Mouse (Mus musculus) layer of hippocampus, postnatal 25 days (tissue): Measurements from ENCODE around the gene Gm49337. TPM values are rescaled to one million over a fixed set of nuclear protein-coding genes. Genes with fewer than 3 reads are reported as not detected.

Experiments used
- DNase-seq, 2 experiments: peaks; one replicate each; pipeline ENCODE4 v3.0.0; 2022; ENCODE audit warnings: mixed read lengths in 2 of 2, low spot score in 1 of 2; ENCODE audit errors: extremely low spot score in 1 of 2
- total RNA-seq, 2 experiments: library from RNA; stranded (reverse); gene quantifications; 2 replicates each; pipeline ENCODE4 v1.2.3; 2021

Gm49337 gene
- 1 to 10 TPM in 1 of 2 experiments, not detected in 1; 2.9 TPM for total RNA-seq

DNA sequence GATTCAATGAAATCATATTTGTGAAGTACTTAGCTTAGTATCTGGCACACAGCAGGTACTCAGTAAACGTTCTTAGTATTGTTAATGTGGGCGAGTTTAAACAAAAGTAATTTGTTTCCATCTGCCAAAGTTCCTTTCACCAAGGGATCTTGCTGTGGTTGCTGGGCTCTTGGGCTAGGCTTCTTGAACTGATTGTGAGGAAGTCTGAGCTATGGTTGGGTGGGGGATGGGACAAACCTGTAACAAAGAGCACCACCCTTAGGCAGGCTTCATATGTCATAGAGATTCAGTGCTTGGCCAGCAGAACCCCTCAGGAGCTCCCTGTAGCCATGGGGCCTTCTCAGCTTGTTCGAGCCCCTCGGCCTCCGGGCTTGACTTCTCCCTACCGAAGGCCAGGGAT is at the start of gene Gm49337, which contains the start of gene 1700042G07Rik:
Gene Gm49337, plus strand, starts transcription at position 313 of the 400 bp plus-strand sequence.
Gene 1700042G07Rik, plus strand, starts transcription at position 301 of the 400 bp plus-strand sequence.
- no peak for DNase-seq

DNA sequence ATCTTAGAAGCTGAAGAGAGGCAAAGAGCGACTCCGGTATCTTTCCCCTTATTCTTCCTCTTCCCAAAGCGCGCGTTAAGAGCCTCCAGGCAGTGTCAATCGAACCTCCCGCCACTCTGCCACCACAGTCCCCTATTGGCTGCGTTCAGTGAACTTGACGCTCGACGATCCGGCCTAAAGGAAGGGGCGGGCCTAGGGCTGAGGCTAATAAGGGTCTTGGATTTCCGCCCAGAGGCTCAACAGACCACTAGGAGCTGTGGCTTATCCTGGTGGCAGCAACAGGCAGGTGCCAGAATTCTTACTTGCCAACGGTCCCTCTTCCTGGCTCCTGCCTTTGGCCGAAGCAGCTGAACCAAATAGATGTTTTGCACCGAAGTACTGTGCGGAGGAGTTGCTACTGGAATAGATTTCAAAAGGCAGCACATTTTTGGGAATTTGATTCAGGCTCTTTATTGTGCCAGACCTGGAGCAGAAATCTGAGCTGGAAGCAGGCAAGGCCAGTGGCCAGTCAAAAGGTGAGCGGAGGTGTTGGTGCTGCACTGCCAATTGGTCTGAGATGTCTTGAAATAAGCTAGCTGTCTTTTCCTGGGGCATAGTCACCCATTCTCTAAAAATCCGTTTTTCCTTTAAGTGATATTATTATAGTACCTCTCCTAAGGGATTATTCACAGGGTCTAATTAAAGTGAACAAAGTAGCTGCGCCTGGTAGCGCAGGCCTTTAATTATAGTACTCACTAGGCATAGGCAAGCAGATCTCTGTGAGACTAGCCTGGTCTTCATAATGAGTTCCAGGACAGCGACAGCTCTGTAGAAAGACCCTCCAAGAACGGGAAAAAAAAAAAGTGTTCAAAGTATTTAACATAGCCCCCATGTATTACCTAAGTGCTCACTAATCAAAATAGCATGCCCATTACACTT is 49.3 kb upstream of the Gm49337 start, which contains the start of the genes Rad54l and Pomgnt1:
Gene Rad54l, minus strand, starts transcription at position 89 of the 918 bp plus-strand sequence.
Gene Pomgnt1, plus strand, starts transcription at position 239 of the 918 bp plus-strand sequence.
- peak; percentile 47 to 67 for DNase-seq

DNA sequence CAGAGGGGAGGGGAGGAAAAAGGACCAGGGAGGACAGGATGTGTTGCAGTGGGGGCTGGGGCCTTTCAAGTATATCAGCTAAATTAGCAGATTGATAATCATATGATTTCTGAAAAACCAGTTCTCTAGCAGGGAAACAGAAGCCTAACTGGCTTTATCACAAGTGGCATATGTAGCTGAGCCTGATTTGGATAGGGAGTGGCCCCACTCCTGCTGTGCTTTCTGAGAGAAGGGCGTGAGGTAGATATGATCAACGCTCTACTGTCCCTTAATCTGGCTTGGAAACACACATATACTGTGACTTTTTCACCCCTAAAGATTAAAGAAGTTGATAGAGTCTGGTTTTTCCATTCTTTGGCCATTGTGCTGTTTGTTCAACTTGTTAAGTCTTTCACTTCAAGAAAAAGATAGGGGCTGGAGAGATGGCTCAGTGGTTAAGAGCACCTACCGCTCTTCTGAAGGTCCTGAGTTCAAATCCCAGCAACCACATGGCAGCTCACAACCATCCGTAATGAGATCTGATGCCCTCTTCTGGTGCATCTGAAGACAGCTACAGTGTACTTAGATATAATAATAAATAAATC is 47.3 kb upstream of the Gm49337 start:
- DNase-seq: no peak

- DNase-seq: no peak
Measured at GRCm38 (mm10) chr4:116127956-116128355, 45.2 kb upstream of the Gm49337 start.

DNA sequence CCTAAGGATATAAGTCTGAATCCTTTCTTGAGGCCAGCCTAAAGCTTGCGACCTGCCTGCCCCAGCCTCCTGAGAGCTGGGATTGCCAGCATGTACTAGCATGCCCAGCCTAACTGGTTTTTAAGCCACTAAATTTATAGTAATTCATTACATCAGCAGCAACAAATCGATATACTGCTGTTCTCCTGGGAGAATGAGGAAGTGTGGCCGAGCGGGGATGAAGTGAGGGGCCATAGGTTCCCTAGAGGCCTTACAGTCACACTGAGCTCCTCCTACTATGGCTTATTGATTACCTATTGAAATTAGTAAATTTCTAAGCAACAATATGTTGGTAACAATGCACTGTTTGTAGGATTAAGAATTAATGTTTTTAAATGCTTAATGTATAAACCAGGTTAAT is 40.1 kb upstream of the Gm49337 start:
- DNase-seq: no peak

- DNase-seq: no peak
Measured at GRCm38 (mm10) chr4:116134990-116135389, 38.2 kb upstream of the Gm49337 start.

GRCm38 (mm10) chr4:116137421-116137996 is 35.7 kb upstream of the Gm49337 start:
- DNase-seq: no peak

DNA sequence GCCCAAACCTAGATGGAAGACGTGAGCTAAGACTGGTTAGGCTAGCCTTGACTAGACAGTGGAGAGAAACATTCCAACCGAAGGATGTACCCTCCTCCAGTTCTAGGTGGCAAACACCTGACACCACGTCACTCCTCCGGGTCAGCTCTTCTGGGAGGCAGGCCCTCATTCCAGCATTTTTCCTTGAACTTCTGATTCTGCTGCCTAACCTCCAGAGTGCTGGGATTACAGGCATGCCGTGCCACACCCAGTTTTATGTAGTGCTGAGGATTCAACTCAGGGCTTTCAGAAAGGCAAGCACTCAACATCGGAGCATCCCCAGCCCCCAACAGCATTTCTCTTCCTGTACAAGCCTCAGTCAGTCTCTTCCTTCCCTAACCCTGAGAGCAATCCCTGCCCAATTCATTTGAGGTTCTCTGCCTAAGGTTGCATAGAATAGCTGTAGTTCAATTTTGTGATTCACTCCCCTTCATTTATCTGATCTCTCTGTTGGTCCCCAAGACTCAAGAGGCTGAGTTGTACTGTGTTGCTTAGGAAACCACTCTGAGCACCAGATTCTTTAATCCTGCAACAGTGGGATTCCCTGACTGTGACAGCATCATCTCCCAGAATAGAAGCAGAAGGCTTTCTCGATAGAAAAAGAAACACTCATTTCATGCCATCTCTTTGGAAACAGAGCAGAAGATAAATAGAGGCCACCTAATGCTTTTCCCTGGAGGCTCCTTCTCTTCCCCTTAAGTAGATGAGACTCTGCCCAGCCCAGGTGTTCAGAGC is 32.2 kb upstream of the Gm49337 start:
- no peak for DNase-seq

DNA sequence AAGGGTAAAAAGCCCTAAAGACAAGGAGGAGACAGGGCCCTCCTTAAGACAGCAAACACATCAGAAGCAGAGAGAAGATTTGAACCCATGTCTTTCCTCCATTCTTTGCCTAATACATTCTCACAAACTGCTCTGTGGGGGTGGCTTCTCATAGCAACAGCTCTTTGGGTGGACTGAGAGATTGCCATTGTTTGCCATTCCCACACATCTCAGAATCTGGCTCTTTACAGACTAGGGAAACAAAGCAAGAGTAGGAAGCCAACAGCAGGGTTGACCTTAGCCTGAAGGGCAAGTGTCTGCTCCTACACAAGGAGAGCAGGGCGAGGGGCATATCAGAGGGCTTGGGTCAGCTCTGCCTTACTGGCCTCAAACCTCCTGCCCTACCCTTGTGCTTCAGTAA is 31.4 kb upstream of the Gm49337 start:
- no peak for DNase-seq

DNA sequence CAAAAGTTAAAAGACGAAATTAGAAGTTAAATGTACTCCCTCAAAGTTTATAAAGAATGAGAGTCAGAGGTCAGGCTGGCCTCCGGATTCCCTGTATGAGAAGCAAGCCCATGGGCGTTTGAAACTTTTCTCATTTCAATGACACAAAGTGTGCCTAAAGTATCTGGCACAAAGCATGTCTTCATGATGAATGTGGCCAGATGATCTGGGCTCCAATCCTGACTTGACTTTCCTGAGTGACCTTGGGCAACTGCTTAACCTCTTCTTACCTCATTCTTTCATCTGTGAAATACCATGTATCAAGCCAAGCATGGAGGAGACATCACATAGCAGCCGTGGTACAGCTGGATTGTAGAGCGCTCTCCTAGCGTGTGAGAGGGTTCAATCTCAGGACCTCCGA is 30.9 kb upstream of the Gm49337 start:
- no peak for DNase-seq

DNA sequence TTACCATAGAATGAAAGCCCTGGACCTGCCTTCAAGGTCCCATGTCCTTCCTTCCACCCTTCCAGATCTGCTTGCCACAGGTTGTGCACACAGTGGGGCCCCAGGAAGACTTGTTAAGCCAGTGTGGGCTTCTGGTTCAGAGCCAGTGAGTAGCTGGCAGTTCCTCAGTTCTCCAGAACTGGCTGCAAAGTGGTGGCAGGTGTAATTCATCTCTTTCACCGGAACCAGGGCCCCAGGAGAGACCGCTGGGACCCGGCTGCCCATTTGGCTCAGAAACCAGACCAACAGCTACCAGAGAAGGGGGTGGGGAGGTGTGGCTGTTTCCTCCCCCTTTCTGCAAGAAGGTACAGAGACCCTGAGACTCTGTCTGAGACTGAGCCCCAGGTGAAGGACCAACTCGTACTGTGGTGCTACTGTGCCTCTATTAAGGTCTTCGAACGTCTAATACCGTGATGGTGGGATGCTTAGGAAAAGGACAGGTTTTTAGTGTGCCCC is 29.8 kb upstream of the Gm49337 start:
- DNase-seq: no peak

DNA sequence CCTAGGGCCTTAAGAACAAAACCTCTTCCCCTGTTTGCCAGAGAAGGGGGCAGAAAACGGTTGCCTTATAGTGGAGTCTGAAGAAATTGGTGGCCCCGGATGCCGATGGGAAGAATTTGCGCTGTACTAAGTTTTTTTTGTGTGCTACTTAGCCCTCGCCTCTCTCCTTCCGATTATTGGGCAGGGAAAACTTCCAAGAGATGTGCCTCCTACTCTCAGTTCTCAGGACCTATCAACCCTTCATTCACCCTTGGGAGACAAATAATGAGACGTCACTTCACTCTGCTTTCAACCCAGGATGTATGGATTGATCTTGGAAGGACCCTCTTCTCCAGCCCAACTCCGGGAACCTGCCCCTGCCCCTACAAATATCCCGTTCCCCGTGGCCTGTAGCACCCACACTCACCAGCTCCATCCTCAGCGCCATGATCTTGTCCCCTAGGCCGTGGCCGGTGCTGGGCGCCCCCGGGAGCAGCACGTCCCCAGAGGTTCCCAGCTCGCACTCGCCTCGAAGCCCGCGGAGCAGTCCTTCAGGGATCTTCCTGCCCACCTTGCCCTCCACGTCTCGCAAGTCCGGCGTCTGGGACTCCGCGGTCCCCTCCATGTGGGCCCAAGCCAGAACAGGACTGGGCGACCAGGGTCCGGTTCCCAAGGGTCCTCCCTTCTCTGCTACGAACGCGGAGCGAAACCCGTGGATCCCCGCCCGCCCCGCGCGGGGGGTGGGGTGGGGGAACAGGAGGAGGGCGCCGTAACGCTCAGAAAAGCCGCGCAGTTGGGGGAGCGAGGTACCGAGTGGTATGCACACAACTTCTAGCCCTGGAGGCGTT is 29.1 kb upstream of the Gm49337 start:
- peak; percentile 71 to 76 for DNase-seq

- DNase-seq: no peak
Measured at GRCm38 (mm10) chr4:116149812-116150155, 23.4 kb upstream of the Gm49337 start.

DNA sequence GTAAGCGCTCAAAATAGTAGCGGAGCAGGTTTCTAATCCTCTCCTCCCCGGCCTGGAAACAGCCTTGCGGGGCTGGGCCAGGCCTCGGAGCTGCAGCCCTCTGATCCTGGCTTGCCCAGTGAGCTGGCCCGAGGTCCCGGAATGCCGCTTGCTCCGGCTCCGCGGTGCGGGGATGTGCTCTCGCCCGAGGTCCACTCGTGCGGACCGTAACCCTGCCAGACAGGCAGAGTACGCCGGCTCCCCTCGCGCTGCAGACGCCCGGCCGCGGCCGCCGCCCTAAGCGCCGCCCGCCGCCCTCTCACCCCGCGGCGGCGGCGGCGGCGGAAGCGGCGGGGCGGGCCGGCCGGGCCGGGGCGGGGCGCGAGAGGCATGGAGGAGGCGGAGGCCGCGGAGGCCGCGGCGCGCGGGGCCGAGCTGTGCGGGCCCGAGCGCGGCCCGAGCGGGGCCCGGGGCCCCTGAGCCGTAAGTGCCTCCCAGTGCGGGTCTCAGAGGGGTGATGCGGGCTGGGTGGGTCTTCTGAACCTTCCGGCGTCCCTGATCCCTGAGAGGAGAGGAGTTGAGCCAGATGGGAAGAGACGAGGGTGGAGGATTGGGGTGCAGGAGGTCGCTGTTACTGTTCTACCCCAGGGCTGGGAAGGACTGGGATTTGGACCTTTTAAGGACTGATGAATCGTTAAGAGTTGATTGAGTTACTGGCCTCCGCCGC is 22.9 kb upstream of the Gm49337 start:
- peak; percentile 49 to 51 for DNase-seq

- DNase-seq: no peak
Measured at GRCm38 (mm10) chr4:116150862-116151221, 22.3 kb upstream of the Gm49337 start.

- no peak for DNase-seq
Measured at GRCm38 (mm10) chr4:116151238-116151637, 21.9 kb upstream of the Gm49337 start, which contains the start of gene Lurap1. Gene Lurap1 (minus strand): TSS chr4:116151338.

DNA sequence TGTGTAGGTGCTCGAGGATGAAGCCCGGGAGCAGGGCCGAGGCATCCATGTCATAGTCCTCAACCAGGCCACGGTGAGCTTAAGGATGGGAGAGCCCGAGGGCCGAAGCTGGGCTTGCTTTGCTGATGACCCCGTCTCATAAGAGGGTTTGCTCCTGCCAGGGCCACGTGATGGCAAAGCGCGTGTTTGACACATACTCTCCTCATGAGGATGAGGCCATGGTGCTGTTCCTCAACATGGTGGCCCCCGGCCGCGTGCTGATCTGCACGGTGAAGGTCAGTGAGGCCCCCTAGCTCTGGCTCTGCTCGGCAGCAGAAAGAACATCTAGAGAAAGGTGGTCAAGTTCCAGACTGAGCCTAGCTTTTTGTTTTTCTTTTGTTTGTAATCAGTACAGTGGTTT is 20.5 kb upstream of the Gm49337 start:
- no peak for DNase-seq

- DNase-seq: no peak
Measured at GRCm38 (mm10) chr4:116157882-116158281, 15.3 kb upstream of the Gm49337 start.

GRCm38 (mm10) chr4:116159912-116160311 is 13.3 kb upstream of the Gm49337 start:
- DNase-seq: no peak
